Mouse (Mus musculus) adrenal gland, postnatal 0 days (tissue): ENCODE data around the gene Tmtc3. TPM values are rescaled to one million over a fixed set of nuclear protein-coding genes. Genes with fewer than 3 reads are reported as not detected.

ENCODE experiments used
- polyA plus RNA-seq: library from polyadenylated mRNA; unstranded; fragments of >200 nt; fragmentation: Nextera tagmentation; extraction: Ambion mirVana; gene quantifications from 2 replicates; pipeline ENCODE4 v1.2.1, GENCODE M21; 2015

Gene Tmtc3
- 5.5 and 8.0 TPM in 2 replicates for polyA plus RNA-seq

GRCm38 (mm10) chr10:100487097-100487978 is at the start of gene Tmtc3, which contains the start of gene Cep290:
Gene Tmtc3 (minus strand): TSS chr10:100487350.
Gene Cep290 (plus strand): TSS chr10:100487558.

Other genes with a start within 250 kb of the Tmtc3 start
- gene Gm4301, start 151.7 kb downstream of the Tmtc3 start, polyA plus RNA-seq: not detected in 2 replicates
- gene Gm4302, start 146.5 kb downstream of the Tmtc3 start, polyA plus RNA-seq: not detected in 2 replicates
- not detected in 2 replicates for gene Gm4303, start 141.4 kb downstream of the Tmtc3 start, polyA plus RNA-seq
- not detected in 2 replicates for gene Gm4305, start 136.3 kb downstream of the Tmtc3 start, polyA plus RNA-seq
- gene Gm4307, start 126.0 kb downstream of the Tmtc3 start, polyA plus RNA-seq: not detected in 2 replicates
- gene Gm4312, start 104.8 kb downstream of the Tmtc3 start, polyA plus RNA-seq: not detected in 2 replicates
- gene Cep290, start 208 bp upstream of the Tmtc3 start, polyA plus RNA-seq: 3.5 and 4.3 TPM in 2 replicates
- gene 4930430F08Rik, start 103.1 kb upstream of the Tmtc3 start, polyA plus RNA-seq: 14.4 and 14.5 TPM in 2 replicates
- 0.14 TPM in 1 of 2 replicates, not detected in the other for gene 1700017N19Rik, start 103.1 kb upstream of the Tmtc3 start, polyA plus RNA-seq